Mouse (Mus musculus) bone marrow, adult 2 months (tissue): ENCODE data around the gene Cym.

Source experiments
- CTCF ChIP-seq: fragments of 200-500 bp; IDR thresholded peaks from 2 replicates; pipeline ENCODE4 v1.5.1; 2011; ENCODE audit warnings: low read length, control low read depth; ENCODE audit not compliant: control insufficient read depth, insufficient read depth
- POLR2A ChIP-seq: fragments of 200-500 bp; IDR thresholded peaks from 2 replicates; pipeline ENCODE4 v1.6.1; 2011; ENCODE audit warnings: low read depth, mild to moderate bottlenecking, control low read depth, low read length, borderline replicate concordance; ENCODE audit not compliant: control insufficient read depth

DNA sequence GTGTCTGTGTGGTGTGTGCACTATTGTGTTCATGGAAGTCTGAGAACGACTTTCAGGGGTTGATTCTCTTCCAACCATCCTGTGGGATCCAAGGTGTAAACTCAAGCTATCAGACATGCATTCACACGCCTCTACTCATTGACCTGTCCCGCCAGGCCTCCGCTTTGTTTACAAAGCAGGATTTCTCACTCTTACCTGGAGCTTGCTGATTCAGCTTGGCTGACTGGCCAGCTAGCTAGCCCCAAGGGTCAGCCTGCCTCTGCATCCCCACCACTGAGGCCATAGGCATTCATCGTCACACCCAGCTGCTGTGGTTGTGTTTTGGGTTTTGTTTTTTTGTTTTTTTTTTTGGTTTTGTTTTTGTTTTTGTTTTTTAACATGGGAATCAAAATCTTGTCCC is 7.7 kb upstream of the Cym start:
- TF ChIP-seq CTCF, result no peak
- TF ChIP-seq POLR2A, result no peak
